Mouse (Mus musculus) ES-Bruce4 (cell line): ENCODE results near the gene Fastk. TPM values are rescaled to one million over a fixed set of nuclear protein-coding genes. Genes with fewer than 3 reads are reported as not detected.

Experiments
- H3K27ac ChIP-seq: 2 replicates; pipeline ENCODE4 v1.5.1; 2012; ENCODE audit warnings: low read length, inconsistent platforms; ENCODE audit not compliant: insufficient read depth
- H3K27me3 ChIP-seq: 2 replicates; pipeline ENCODE4 v1.6.1; 2012; ENCODE audit warnings: mild to moderate bottlenecking, low read length, inconsistent platforms; ENCODE audit not compliant: control insufficient read depth, poor library complexity, insufficient read depth, severe bottlenecking
- H3K36me3 ChIP-seq: 2 replicates; pipeline ENCODE4 v1.6.1; 2012; ENCODE audit warnings: inconsistent platforms, mild to moderate bottlenecking, low read length, moderate library complexity; ENCODE audit not compliant: control insufficient read depth, poor library complexity, insufficient read depth, severe bottlenecking
- H3K4me1 ChIP-seq: one replicate; pipeline ENCODE4 v1.8.1; 2011; ENCODE audit warnings: low read length; ENCODE audit not compliant: control insufficient read depth, insufficient read depth
- H3K4me3 ChIP-seq: 2 replicates; pipeline ENCODE4 v1.5.1; 2011; ENCODE audit warnings: low read depth, mild to moderate bottlenecking, low read length
- H3K9ac ChIP-seq: 2 replicates; pipeline ENCODE4 v1.6.1; 2012; ENCODE audit warnings: low read depth, mild to moderate bottlenecking, inconsistent platforms; ENCODE audit not compliant: poor library complexity, severe bottlenecking
- H3K9me3 ChIP-seq: replicated peaks from 2 replicates; pipeline ENCODE4 v1.6.1; 2012; ENCODE audit warnings: mild to moderate bottlenecking, low read length, inconsistent platforms; ENCODE audit not compliant: control insufficient read depth, poor library complexity, insufficient read depth, severe bottlenecking
- CTCF ChIP-seq: IDR thresholded peaks from one replicate; pipeline ENCODE4 v1.8.1; 2011; ENCODE audit warnings: low read depth, low read length
- EP300 ChIP-seq: IDR thresholded peaks from 2 replicates; pipeline ENCODE4 v1.6.1; 2011; ENCODE audit warnings: low read depth, low read length; ENCODE audit not compliant: insufficient read depth
- POLR2A ChIP-seq: IDR thresholded peaks from one replicate; pipeline ENCODE4 v1.8.1; 2011; ENCODE audit warnings: low read length; ENCODE audit not compliant: insufficient read depth
- polyA plus RNA-seq: library from polyadenylated mRNA; stranded (reverse); fragments of >200 nt; gene quantifications from 2 replicates; pipeline ENCODE4 v1.2.4, GENCODE M21; 2011; ENCODE audit warnings: low read depth; ENCODE audit not compliant: missing spikeins, insufficient read depth, insufficient read length

Fastk gene
- polyA plus RNA-seq, 1 experiment: 51.6 TPM

DNA sequence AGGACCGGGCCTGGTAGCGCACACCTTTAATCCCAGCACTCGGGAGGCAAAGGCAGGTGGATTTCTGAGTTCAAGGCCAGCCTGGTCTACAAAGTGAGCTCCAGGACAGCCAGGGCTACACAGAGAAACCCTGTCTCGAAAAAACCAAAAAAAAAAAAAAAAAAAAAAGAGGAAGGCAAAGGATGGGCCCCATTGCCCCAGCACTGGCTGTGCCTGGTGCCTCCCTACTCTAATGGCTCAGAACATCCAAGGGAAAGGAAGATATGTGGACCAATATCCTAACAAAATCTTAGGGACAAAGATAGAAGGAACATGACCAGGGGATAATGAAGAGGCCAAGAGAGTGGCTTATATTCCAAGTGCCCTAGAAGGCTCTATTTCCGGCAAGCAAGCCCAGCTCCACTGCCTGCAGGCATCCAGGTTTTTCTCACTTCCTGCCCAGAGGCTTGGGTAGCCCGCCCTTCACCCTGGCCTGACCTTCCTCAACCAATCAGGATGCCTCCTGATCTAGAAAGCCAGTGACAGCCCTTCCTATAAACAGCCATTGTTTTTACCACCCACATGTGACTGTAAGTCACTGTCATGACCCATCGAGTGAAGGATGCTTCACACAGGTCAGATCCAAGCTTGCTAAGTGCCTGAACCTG lies 56.0 kb downstream of the Fastk start:
- peak; percentile 62; the same call in 1 of the 2 replicates for TF ChIP-seq EP300
- no peak for TF ChIP-seq CTCF
- peak; percentile 7 for TF ChIP-seq POLR2A
- Histone ChIP-seq H3K36me3 (no peaks in the 10 kb centered on the region), H3K27me3 (no peaks in the 10 kb centered on the region), H3K27ac (peak overlapping the region; percentile 52), H3K4me1 (peaks cover 6% of the 10 kb centered on the region), H3K9me3 (no peaks in the 10 kb centered on the region), H3K9ac (peak overlapping the region; percentile 69; the same call in 1 of the 2 replicates), H3K4me3 (peak overlapping the region; percentile 45)

Other genes starting within 250 kb of the Fastk start
- gene Kcnh2, start 93.7 kb downstream of the Fastk start, polyA plus RNA-seq: 3.3 and 5.8 TPM in 2 replicates
- gene Nos3, start 80.5 kb downstream of the Fastk start, polyA plus RNA-seq: 1.1 and 1.2 TPM in 2 replicates
- gene Atg9b, start 53.1 kb downstream of the Fastk start, polyA plus RNA-seq: 10.3 and 10.6 TPM in 2 replicates
- 28.8 and 29.6 TPM in 2 replicates for gene Abcb8, start 51.6 kb downstream of the Fastk start, polyA plus RNA-seq
- 0.88 TPM in 1 of 2 replicates, not detected in the other for gene Asic3, start 31.9 kb downstream of the Fastk start, polyA plus RNA-seq
- 30.9 and 34.0 TPM in 2 replicates for gene Cdk5, start 21.8 kb downstream of the Fastk start, polyA plus RNA-seq
- 11.3 and 12.6 TPM in 2 replicates for gene Slc4a2, start 21.4 kb downstream of the Fastk start, polyA plus RNA-seq
- gene Tmub1, start 2.6 kb upstream of the Fastk start, polyA plus RNA-seq: 4.8 and 7.7 TPM in 2 replicates
- gene Agap3, start 6.9 kb upstream of the Fastk start, polyA plus RNA-seq: 76.8 and 79.9 TPM in 2 replicates
- gene Gbx1, start 81.9 kb upstream of the Fastk start, polyA plus RNA-seq: 0.20 TPM in 1 of 2 replicates, not detected in the other
- gene Asb10, start 95.7 kb upstream of the Fastk start, polyA plus RNA-seq: not detected in 2 replicates
- gene 4931409K22Rik, start 111.5 kb upstream of the Fastk start, polyA plus RNA-seq: not detected in 2 replicates
- 113 and 120 TPM in 2 replicates for gene Abcf2, start 132.2 kb upstream of the Fastk start, polyA plus RNA-seq
- gene Chpf2, start 141.5 kb upstream of the Fastk start, polyA plus RNA-seq: 5.7 and 8.3 TPM in 2 replicates
- gene Smarcd3, start 179.1 kb upstream of the Fastk start, polyA plus RNA-seq: 1.5 and 1.9 TPM in 2 replicates
- 77.3 and 81.1 TPM in 2 replicates for gene Nub1, start 240.2 kb upstream of the Fastk start, polyA plus RNA-seq